Mouse (Mus musculus) embryo, embryonic 11 days (tissue): Measurements from ENCODE around the gene Gcm1.

Experiments used
- DNase-seq: peaks from one replicate; pipeline ENCODE4 v3.0.0-alpha.2; 2015

The Gcm1 gene

DNA sequence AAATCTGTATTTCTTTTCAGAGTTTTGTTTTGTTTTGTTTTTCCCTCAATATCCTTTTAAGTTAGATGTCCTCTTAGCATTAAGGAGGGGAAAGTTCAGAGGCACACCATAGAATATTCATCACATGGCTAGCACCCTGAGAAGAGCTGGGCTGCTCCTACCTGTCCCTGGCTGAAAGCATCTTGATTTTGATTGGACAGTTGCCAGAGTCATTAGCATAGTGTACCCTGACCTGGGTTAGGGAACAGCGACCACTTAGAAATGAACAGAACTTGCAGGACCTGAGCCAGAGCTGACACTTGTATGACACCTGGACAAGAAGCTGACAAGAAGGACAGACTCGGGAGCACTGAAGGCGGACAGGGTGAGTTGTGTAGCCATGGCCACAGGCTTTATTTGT, at the start of gene Gcm1:
Gene Gcm1, plus strand, starts transcription at position 248 of the 400 bp plus-strand sequence.
- DNase-seq, result no peak

DNA sequence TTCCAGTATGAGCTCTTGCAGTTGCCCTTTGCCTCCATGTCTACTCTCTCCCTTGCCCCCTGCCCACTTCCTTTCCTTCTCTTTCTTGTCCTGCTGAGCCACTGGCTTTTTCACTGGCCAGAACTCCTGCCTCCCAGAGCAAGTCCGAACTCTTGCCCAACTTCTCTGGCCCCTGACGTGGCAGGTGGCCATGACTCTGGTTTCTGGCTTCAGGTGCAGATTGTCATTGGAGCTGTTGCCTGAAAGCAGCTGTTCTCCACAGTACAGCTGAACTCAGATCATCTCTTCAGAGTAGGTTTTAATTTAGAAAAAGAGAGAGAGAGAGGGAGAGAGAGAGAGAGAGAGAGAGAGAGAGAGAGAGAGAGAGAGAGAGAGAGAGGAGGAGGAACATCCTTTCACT, 48.4 kb upstream of the Gcm1 start:
- no peak for DNase-seq

DNA sequence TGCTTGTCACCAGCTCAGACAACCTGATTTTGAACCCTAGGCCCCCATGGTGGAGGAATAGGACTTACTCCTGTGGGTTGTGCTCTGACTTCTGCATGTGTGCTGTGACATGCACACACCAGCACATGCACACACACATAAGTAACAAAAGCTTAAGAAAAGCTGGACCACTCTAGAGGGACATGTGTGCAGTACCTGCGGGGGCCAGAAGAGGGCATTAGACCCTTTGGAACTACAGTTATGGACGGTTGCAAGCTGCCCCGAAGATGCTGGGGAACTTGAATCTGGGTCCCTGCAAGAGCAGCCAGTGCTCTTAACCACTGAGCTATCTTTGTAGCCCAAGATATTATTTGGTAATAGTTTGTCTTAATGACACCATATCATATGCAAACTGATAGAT, 46.2 kb upstream of the Gcm1 start:
- no peak for DNase-seq

DNA sequence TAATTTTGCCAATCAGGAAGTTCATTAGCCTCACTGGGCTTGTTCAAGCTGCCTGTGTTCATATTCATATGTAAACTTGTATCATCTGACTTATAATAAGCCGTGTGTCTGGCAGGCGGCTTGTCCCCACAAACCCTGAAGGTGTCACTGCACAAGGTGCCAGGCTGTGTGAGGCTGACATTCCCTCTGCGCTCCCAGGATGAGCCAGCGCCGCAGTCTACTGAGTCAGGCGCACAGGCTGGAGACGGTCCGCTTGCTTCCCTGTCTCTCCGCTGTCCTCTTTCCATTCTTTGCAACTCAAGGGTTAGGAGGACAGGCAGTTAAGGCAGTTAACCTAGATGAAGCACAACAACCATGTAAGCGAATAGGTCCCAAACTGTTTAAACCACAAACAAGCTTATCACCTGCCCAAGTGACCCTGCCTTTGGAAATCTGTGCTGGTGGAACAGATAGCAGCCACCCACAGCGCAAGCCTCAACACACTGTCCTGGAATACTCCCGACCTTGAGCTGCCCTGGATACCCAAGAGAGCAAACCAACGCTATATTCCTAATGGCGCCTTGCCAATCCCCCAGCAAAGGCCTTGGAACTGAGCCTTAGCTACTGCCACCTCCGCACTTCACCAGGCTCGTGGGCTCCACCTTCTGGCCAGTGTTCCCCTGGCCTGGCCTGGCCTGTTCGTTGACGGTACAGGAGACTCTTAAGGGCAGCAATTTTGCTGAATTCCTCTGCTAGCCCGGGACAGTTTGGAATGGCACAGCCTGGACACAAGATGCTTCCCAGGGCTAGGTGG, 45.3 kb upstream of the Gcm1 start:
- peak; percentile 84 for DNase-seq

DNA sequence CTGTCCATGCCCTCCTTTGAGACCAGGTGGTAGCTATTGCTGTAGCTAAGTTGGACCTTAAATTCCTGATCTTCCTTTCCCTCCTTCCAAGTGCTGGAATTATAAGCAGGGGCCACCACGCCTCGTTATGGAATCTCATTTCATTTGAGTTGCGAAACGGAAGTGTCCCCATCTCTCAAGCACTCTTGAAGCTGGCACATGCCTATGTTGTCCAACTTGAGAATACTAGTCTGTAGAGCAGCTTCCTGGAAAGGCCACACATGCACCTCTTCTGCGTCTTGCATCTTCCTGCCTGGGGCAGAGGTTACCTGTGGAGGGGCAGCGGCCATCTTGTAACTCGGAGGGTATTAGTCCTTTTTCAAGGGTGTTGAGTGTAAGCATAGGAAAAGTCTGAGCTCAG, 42.3 kb upstream of the Gcm1 start:
- DNase-seq, result no peak

DNA sequence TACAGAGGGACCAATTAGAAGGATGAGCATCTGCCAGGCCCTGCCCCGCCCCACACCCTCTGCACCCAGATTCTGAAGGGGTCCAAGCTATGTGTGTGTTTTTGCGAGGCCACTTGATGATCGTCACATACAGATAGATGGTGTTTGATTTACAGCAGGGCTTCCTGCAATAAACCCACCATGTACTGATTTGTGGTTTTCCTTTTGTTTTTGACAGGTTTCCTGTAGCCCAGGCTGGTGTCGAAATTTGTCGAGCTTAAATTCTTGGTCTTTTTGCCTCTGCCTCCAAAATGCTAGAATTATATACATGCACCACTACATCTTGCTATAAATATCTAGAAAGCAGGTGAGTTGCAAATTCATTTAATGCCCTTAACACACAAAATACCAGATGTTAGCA, 41.5 kb upstream of the Gcm1 start:
- no peak for DNase-seq

- no peak for DNase-seq
These were observed 41.0 kb upstream of the Gcm1 start for GRCm38 (mm10) chr9:78010707-78011106.

DNA sequence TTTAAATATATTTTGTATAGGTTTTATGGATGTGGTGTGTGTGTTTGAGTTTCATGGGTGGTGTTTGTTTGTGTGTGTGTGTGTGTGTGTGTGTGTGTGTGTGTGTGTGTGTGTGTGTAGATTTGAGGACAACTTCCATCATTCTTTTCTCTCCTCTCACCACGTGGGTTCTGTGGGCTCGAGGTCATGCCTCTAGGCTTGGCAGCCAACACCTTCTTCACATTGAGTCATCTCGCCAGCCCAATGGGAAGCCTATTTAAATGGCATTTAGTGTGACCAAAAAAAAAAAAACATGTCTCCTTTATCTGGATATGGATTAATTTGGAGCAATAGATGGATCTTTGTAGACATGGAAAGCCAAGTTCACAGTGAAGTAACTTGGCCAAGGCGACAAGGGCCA, 39.7 kb upstream of the Gcm1 start:
- DNase-seq, result no peak

- no peak for DNase-seq
These were observed 39.0 kb upstream of the Gcm1 start for GRCm38 (mm10) chr9:78012681-78013080.

DNA sequence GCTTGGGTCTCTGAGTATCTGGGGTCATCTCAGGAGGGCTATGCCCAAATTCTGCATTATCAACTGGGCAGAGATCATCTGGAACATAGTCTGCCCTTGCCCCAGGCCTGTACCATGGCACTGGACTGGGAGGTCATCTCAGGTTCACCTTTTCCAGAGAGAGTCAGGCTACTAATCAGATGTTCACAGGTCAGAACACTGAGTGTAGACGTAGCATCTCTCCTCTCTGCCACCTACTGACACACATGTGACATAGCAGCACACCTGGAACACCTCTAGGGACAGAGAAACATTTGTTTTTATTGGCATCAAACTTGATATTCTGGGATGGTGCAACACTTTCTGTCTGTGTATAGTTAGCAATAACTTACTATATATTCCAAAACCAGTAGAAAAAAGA, 37.9 kb upstream of the Gcm1 start:
- DNase-seq, result no peak

DNA sequence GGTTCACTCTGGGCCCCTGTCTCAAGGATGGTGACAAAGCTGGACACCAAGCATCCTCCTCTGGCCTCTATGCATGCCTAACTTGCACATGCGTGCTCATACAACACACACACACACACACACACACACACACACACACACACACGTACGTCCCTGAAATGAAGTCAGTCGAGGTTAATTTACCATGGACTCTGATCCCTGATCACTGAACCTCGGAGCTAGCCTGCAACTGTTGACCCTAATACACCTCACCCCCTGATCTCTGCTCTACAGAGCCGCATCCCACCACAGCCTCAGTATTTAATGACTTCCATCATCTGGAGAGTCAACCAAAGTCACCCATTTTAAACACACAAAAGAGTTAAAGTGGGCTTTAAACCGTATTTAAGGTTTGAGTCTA, 35.9 kb upstream of the Gcm1 start:
- DNase-seq, result no peak

- no peak for DNase-seq
These were observed 35.4 kb upstream of the Gcm1 start for GRCm38 (mm10) chr9:78016288-78016687.

DNA sequence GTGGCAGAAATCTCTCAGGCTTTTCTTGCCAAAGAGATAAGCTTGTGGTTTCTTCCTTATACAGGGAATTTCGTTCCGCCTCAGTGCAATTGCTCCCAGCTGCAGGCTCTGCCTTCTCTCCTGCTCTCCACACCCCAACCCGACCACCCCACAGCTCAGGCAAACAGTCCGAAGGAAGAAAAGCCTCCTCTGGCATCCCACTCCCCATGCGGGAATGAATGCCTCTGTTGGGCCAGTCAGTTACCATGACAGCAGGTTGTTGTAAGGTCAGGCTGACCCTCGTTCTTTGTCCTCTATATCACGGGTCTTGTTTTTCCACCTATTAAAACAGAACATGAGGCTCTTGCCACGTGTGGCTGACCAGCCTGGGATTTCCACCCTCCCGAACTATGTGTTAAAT, 30.5 kb upstream of the Gcm1 start:
- peak; percentile 61 for DNase-seq

GRCm38 (mm10) chr9:78022187-78022945, 29.4 kb upstream of the Gcm1 start:
- no peak for DNase-seq

- peak; percentile 65 for DNase-seq
These were observed 26.9 kb upstream of the Gcm1 start for GRCm38 (mm10) chr9:78024823-78025222.

GRCm38 (mm10) chr9:78027099-78027498, 24.6 kb upstream of the Gcm1 start:
- DNase-seq, result no peak

- no peak for DNase-seq
These were observed 20.8 kb upstream of the Gcm1 start for GRCm38 (mm10) chr9:78030835-78031456.

- DNase-seq, result no peak
These were observed 18.8 kb upstream of the Gcm1 start for GRCm38 (mm10) chr9:78032930-78033329.

- no peak for DNase-seq
These were observed 16.4 kb upstream of the Gcm1 start for GRCm38 (mm10) chr9:78035296-78035695.

- no peak for DNase-seq
These were observed 15.9 kb upstream of the Gcm1 start for GRCm38 (mm10) chr9:78035831-78036230.

GRCm38 (mm10) chr9:78038755-78039489, 12.8 kb upstream of the Gcm1 start:
- DNase-seq, result peak; percentile 90

DNA sequence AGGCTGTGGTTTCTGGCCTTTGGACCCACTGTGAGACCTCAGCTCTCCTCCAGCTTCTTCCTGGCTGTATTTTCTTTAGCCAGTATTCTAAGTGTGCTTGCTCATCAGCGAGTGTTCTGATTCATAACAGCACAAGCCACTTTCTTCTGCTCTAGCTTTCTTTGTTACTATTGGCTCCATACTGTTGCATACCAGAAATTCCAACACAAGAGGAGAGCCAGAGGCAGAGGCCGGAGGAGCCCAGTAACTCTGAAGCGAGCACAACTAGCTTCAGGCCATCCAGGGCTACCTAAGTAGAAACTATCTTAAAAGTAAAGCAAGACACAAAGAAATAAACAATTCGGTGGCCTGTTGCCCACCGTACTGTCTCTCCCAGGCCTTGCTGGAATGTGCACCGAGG, 6.6 kb upstream of the Gcm1 start:
- DNase-seq, result no peak

- no peak for DNase-seq
These were observed 5.0 kb upstream of the Gcm1 start for GRCm38 (mm10) chr9:78046755-78047154.
